Mouse (Mus musculus) myocyte (in vitro differentiated cells): ENCODE data around the gene Actr1b.

ENCODE experiments used
- POLR2A ChIP-seq: IDR thresholded peaks from one replicate; pipeline ENCODE4 v1.6.1; 2011; ENCODE audit warnings: low read depth, mild to moderate bottlenecking, control low read depth, moderate library complexity; ENCODE audit not compliant: insufficient read length
- REST ChIP-seq: IDR thresholded peaks from one replicate; pipeline ENCODE4 v1.6.1; 2011; ENCODE audit warnings: mild to moderate bottlenecking, control low read depth, moderate library complexity; ENCODE audit not compliant: insufficient read depth, insufficient read length
- USF1 ChIP-seq: IDR thresholded peaks from one replicate; pipeline ENCODE4 v1.6.1; 2011; ENCODE audit warnings: low read depth, mild to moderate bottlenecking, control low read depth, moderate library complexity

DNA sequence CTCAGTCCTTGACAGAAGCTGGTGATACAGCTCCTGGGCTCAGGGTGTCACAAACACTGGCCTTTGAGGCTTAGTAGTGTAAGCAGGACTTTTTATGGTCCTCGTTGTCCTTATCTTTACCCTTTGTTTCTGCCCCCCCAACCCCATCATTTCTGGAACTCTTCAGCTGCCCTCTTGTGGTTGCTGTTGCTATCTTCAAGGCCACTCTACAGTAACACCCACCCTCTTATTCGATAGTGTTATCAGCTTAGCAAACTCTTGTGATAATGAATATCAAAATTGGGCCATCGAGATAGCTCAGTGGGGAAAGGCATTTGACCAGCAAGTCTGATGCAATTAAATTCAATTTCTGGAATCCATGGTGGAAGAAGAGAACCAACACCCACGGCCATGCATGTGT is 49.8 kb downstream of the Actr1b start:
- TF ChIP-seq POLR2A: no peak
- no peak for TF ChIP-seq REST
- TF ChIP-seq USF1: no peak
